In the genomic region with DNA sequence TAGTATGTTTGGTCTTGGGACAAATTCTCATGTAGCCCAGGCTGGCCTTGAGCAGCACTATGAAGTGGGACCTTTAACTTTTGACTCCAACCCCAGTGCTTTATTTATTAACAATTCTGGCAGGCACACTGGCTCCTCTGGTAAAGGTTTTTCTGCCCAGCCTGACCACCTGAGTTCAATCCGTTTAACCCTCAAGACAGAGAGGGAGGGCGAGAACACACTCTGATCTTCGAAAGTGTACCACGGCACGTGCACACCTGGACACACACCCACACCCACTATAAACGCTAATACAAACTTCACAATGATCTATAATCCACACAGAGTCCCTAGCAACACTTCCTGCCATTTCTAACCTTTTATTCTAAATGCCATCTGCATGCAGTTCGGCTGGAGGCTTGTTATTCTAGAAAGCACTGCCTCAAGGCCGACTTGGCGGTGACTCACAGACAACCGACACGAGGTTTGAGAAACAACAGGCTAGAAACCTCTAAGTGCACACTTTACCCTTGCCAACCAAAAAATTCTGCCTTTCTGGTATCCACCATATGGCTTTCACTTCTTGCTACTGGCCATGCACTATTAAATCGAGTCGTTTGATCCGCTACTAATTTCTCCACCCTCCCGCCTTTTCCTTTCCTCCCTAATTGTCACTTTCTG, we compare ENCODE assay signal across 8 mouse cellular contexts. TPM values are rescaled to one million over a fixed set of nuclear protein-coding genes. Genes with fewer than 3 reads are reported as not detected.
DNase-seq lines count a peak whose midpoint lies in the region; ATAC-seq and TF ChIP-seq lines count a peak whose summit lies in the region.

No protein-coding gene starts in this region.

- TF ChIP-seq CTCF in lung, embryonic 14.5 days (IDR thresholded peaks at IDR 0.05; ENCODE audit: low read depth) = no peak
- no peak for TF ChIP-seq CTCF in MEL (IDR thresholded peaks at IDR 0.05 in 2 of 3, conservative IDR thresholded peaks at IDR 0.05 in 1 of 3; ENCODE audit: control insufficient read depth in 1 of 3, insufficient read depth in 1 of 3, low read depth in 2 of 3, low read length in 3 of 3, poor library complexity in 1 of 3, severe bottlenecking in 1 of 3)
- no peak for TF ChIP-seq CTCF in intestine, postnatal 0 days (IDR thresholded peaks at IDR 0.05; ENCODE audit: low read depth)

- no peak for TF ChIP-seq EP300 in MEL (IDR thresholded peaks at IDR 0.05; ENCODE audit: low read depth in 1 of 2, low read length in 2 of 2)

- TF ChIP-seq RAD21 in MEL (IDR thresholded peaks at IDR 0.05; ENCODE audit: low read depth, low read length) = no peak

- no peaks in the 10 kb centered on the region for H3K27me3 ChIP-seq in lung, embryonic 14.5 days (ENCODE audit: insufficient read depth, low read length)
- no peaks in the 10 kb centered on the region; a peak in 1 of 4 replicates for H3K27me3 ChIP-seq in MEL (ENCODE audit: control insufficient read depth in 1 of 2, insufficient read depth in 2 of 2, low read length in 2 of 2)
- no peaks in the 10 kb centered on the region for H3K27me3 ChIP-seq in embryonic facial prominence, embryonic 14.5 days (replicated peaks; ENCODE audit: control insufficient read depth, insufficient read depth, low read length)
- no peaks in the 10 kb centered on the region for H3K27me3 ChIP-seq in intestine, postnatal 0 days (replicated peaks; ENCODE audit: control insufficient read depth, insufficient read depth, low read length)

- 8% methylated on average over 15 of the region's 15 CpGs for WGBS in lung, embryonic 14.5 days
- 9% methylated on average over 15 of the region's 15 CpGs for WGBS in embryonic facial prominence, embryonic 14.5 days
- WGBS in intestine, postnatal 0 days = 4% methylated on average over 15 of the region's 15 CpGs

- DNase-seq in lung, embryonic 14.5 days = peak; percentile 59
- no peak for DNase-seq in lung, postnatal 10 days
- peak; percentile 55 for DNase-seq in MEL (ENCODE audit: low read depth, low spot score)
- no peak for DNase-seq in embryonic facial prominence, embryonic 14.5 days (ENCODE audit: low spot score)
- DNase-seq in naive thymus-derived CD4-positive, alpha-beta T cell, adult 2 months (ENCODE audit: low read depth) = peak; percentile 58
- no peak for DNase-seq in gastrocnemius, adult 8-10 months (ENCODE audit: low spot score in 2 of 2)
- no peak for DNase-seq in cerebellum, adult 11-12 months

- peak overlapping the region; percentile 86 for H3K4me2 ChIP-seq in lung, embryonic 14.5 days
- peak overlapping the region; percentile 85 for H3K4me2 ChIP-seq in embryonic facial prominence, embryonic 14.5 days (ENCODE audit: low read depth, low read length)
- H3K4me2 ChIP-seq in intestine, postnatal 0 days (replicated peaks; ENCODE audit: low read depth) = peak overlapping the region; percentile 95

- peak overlapping the region; percentile 80 for H3K9ac ChIP-seq in lung, embryonic 14.5 days
- H3K9ac ChIP-seq in MEL (ENCODE audit: control insufficient read depth, low read depth, low read length, poor library complexity, severe bottlenecking) = peak overlapping the region; percentile 95
- H3K9ac ChIP-seq in embryonic facial prominence, embryonic 14.5 days (ENCODE audit: low read depth, low read length) = peak overlapping the region; percentile 91
- H3K9ac ChIP-seq in intestine, postnatal 0 days (ENCODE audit: low read depth, low read length) = peak overlapping the region; percentile 68

- ATAC-seq in lung, embryonic 14.5 days (ENCODE audit: insufficient read depth) = peak; percentile 5; the same call in 1 of the 2 replicates
- ATAC-seq in embryonic facial prominence, embryonic 14.5 days (ENCODE audit: low read depth) = peak; percentile 8; the same call in 1 of the 2 replicates
- 0 out of 2 replicates have a peak, but pooled peaks have one; percentile 16 for ATAC-seq in intestine, postnatal 0 days

- no peaks in the 10 kb centered on the region for H3K4me1 ChIP-seq in lung, embryonic 14.5 days (ENCODE audit: insufficient read depth)
- H3K4me1 ChIP-seq in MEL (ENCODE audit: control insufficient read depth in 1 of 2, insufficient read depth in 2 of 2, low read length in 2 of 2) = peaks cover 5 to 10% of the 10 kb centered on the region in 2 experiments
- peaks cover 6% of the 10 kb centered on the region; the same call in 1 of the 2 replicates for H3K4me1 ChIP-seq in embryonic facial prominence, embryonic 14.5 days (ENCODE audit: control insufficient read depth, insufficient read depth, low read length)
- 0 out of 2 replicates have a peak, but pooled peaks cover 6% of the 10 kb centered on the region for H3K4me1 ChIP-seq in intestine, postnatal 0 days (replicated peaks; ENCODE audit: control insufficient read depth, insufficient read depth, low read length)

- H3K27ac ChIP-seq in lung, embryonic 14.5 days (ENCODE audit: low read depth) = peak overlapping the region; percentile 75; the same call in 1 of the 2 replicates
- H3K27ac ChIP-seq in MEL (ENCODE audit: control insufficient read depth, low read depth, low read length) = peak overlapping the region; percentile 83
- H3K27ac ChIP-seq in embryonic facial prominence, embryonic 14.5 days (replicated peaks; ENCODE audit: low read depth, low read length) = peak overlapping the region; percentile 75
- H3K27ac ChIP-seq in intestine, postnatal 0 days (ENCODE audit: low read depth, low read length) = peak overlapping the region; percentile 7; the same call in 1 of the 2 replicates

- H3K79me2 ChIP-seq in MEL (ENCODE audit: control insufficient read depth, insufficient read depth, low read length, poor library complexity) = peaks cover 46% of the 10 kb centered on the region

- peak overlapping the region; percentile 90 for H3K4me3 ChIP-seq in lung, embryonic 14.5 days (ENCODE audit: low read depth, low read length)
- peak overlapping the region; percentile 55 to 95 for H3K4me3 ChIP-seq in MEL (ENCODE audit: control insufficient read depth in 1 of 2, insufficient read depth in 1 of 2, low read depth in 2 of 2, low read length in 2 of 2)
- peak overlapping the region; percentile 95 for H3K4me3 ChIP-seq in embryonic facial prominence, embryonic 14.5 days (ENCODE audit: low read depth, low read length)
- peak overlapping the region; percentile 84 for H3K4me3 ChIP-seq in intestine, postnatal 0 days (ENCODE audit: low read depth, low read length)

- H3K9me3 ChIP-seq in lung, embryonic 14.5 days (ENCODE audit: low read depth, low read length) = no peaks in the 10 kb centered on the region
- no peaks in the 10 kb centered on the region for H3K9me3 ChIP-seq in MEL (replicated peaks; ENCODE audit: insufficient read depth, low read length)
- H3K9me3 ChIP-seq in embryonic facial prominence, embryonic 14.5 days (ENCODE audit: control insufficient read depth, low read length) = no peaks in the 10 kb centered on the region
- no peaks in the 10 kb centered on the region for H3K9me3 ChIP-seq in intestine, postnatal 0 days (ENCODE audit: control insufficient read depth)

- no peak for TF ChIP-seq POLR2A in MEL (IDR thresholded peaks at IDR 0.05; ENCODE audit: control insufficient read depth in 1 of 2, insufficient read depth in 1 of 2, low read depth in 1 of 2, low read length in 2 of 2, poor library complexity in 1 of 2)

- H3K36me3 ChIP-seq in lung, embryonic 14.5 days (ENCODE audit: insufficient read depth) = peaks cover 27% of the 10 kb centered on the region
- H3K36me3 ChIP-seq in MEL (ENCODE audit: control insufficient read depth in 1 of 2, insufficient read depth in 2 of 2, low read length in 2 of 2) = peaks cover 12 to 25% of the 10 kb centered on the region in 2 experiments
- H3K36me3 ChIP-seq in embryonic facial prominence, embryonic 14.5 days (ENCODE audit: control insufficient read depth, insufficient read depth, low read length) = peaks cover 29% of the 10 kb centered on the region
- H3K36me3 ChIP-seq in intestine, postnatal 0 days (ENCODE audit: control insufficient read depth, insufficient read depth) = peaks cover 16% of the 10 kb centered on the region

TF ChIP-seq in MEL, 35 proteins besides CTCF, POLR2A, EP300 and RAD21:
- TF ChIP-seq MAX (IDR thresholded peaks at IDR 0.05; ENCODE audit: low read length) (peak; percentile 9; the same call in 1 of the 2 replicates), USF1 (IDR thresholded peaks at IDR 0.05; ENCODE audit: low read depth, low read length) (no peak), BHLHE40 (IDR thresholded peaks at IDR 0.05; ENCODE audit: borderline replicate concordance, low read depth, low read length) (peak; percentile 85), ZNF384 (IDR thresholded peaks at IDR 0.05; ENCODE audit: low read depth, low read length) (no peak), POLR2AphosphoS2 (IDR thresholded peaks at IDR 0.05; ENCODE audit: low read length) (no peak), TBP (IDR thresholded peaks at IDR 0.05; ENCODE audit: low read depth, low read length) (no peak), JUND (IDR thresholded peaks at IDR 0.05; ENCODE audit: low read depth, low read length) (no peak), GATA1 (IDR thresholded peaks at IDR 0.05; ENCODE audit: low read depth, low read length) (no peak), SIN3A (IDR thresholded peaks at IDR 0.05; ENCODE audit: low read length) (peak; percentile 22; the same call in 1 of the 2 replicates)

RNA-seq across cellular contexts. Expression of gene Umps, which starts 0.8 kb away (rescaled TPM):
- polyA plus RNA-seq in lung, embryonic 14.5 days (2014; fragmentation: Nextera tagmentation; extraction: Ambion mirVana) = 69.9 and 71.1 TPM in 2 replicates
- 125 and 132 TPM in 2 replicates for total RNA-seq in MEL (2012; rRNA removed)
- polyA plus RNA-seq in MEL (2012; ENCODE audit: insufficient read depth in 1 of 2, insufficient read length in 2 of 2, low read depth in 1 of 2, low replicate concordance in 2 of 2, missing spikeins in 1 of 2) = 100 to 1,000 TPM in 1 of 2 experiments, not detected in 1; 109 TPM
- 45.7 and 51.2 TPM in 2 replicates for polyA plus RNA-seq in embryonic facial prominence, embryonic 14.5 days (2014; fragmentation: Nextera tagmentation; extraction: Ambion mirVana)
- 12.4 and 13.1 TPM in 2 replicates for polyA plus RNA-seq in intestine, postnatal 0 days (2015; fragmentation: Nextera tagmentation; extraction: Ambion mirVana)
- 1 to 10 TPM; 6.1 to 7.2 (median 6.5) TPM for total RNA-seq in gastrocnemius, adult 8-10 months (2022)

Comparison
In these comparisons a context has a peak if more than half of its experiments do, and no peak if none do; other contexts are left out.
1. DNase-seq: peak in lung, embryonic 14.5 days (single experiment), MEL (single experiment) and naive thymus-derived CD4-positive, alpha-beta T cell, adult 2 months (single experiment); none in lung, postnatal 10 days (single experiment), embryonic facial prominence, embryonic 14.5 days (single experiment), gastrocnemius, adult 8-10 months (0 of 2) and cerebellum, adult 11-12 months (single experiment).
2. H3K27ac ChIP-seq: peak in every context shown above with its lines; median percentile 83 in MEL; 75 in lung, embryonic 14.5 days; 75 in embryonic facial prominence, embryonic 14.5 days; 7 in intestine, postnatal 0 days.
3. Peak in every context shown above with its lines, with median percentiles within 50 percentile points of each other: ATAC-seq, H3K4me2 ChIP-seq, H3K4me3 ChIP-seq and H3K9ac ChIP-seq.